Comparison of ENCODE assay signal across 9 mouse cellular contexts in the genomic region with DNA sequence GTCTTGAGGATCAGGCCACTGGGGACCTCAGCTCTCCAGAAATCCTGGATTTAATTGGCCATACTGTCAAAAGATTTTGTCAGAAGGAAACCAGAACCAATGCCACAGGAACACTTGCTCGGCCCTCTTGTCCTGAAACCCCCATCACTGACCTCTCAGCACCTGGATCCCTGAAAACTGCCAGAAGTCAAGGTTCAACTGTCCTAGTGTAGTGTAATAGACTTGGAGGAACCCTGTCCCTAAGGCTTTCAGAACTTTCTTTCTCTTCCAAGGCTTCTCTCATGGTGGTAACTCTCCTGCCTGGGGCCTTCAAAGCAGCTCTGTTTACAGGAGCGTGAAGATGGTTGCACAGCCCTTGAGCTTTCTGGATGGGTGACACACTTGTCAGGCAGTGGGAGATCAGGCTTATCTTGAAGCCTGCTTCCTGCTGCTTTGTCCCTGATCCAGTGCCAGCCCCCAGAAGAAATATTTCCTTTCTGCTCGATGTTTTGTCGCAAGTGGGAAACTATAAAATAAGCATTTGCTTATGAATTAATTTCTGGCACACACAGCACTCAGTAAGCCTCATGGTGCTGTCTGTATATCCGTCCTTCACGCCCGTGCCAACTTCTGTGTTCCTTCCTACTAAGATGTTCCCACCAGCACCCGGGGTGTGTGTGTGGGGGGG.
A peak's percentile ranks its signal among the peaks of the same experiment; 100 is the strongest.
DNase-seq lines count a peak whose midpoint lies in the region; ATAC-seq and TF ChIP-seq lines count a peak whose summit lies in the region.
"Had no signal": no experiment of that assay in that cellular context is flagged by ENCODE, and none has a peak within 500 bp of the region (broad histone marks: within the 10 kb centered on the region; RNA-seq: fewer than 3 reads in every experiment).

No protein-coding gene starts in this region.

- no peaks in the 10 kb centered on the region for H3K27me3 ChIP-seq in kidney, postnatal 0 days (ENCODE audit: insufficient read depth, low read length)
- H3K27me3 ChIP-seq: limb, embryonic 13.5 days had no signal

- ATAC-seq in frontal cortex, adult (ENCODE audit: low TSS enrichment), result peak; percentile 50
- ATAC-seq in kidney, postnatal 0 days (replicated peaks; ENCODE audit: low FRiP score, low read depth), result no peak
- no peak for ATAC-seq in megakaryocyte-erythroid progenitor cell, adult 5-6 weeks (replicated peaks; ENCODE audit: low FRiP score, low TSS enrichment, poor library complexity, severe bottlenecking)

- no peak overlapping the region for H3K9ac ChIP-seq in kidney, postnatal 0 days (ENCODE audit: low read depth, low read length)
- H3K9ac ChIP-seq: limb, embryonic 13.5 days had no signal

- DNase-seq in frontal cortex, postnatal 25 days (ENCODE audit: low spot score in 2 of 2), result no peak
- DNase-seq in right cerebral cortex, postnatal 25 days, result peak; percentile 28
- DNase-seq in right cerebral cortex, postnatal 10 days (ENCODE audit: low spot score in 2 of 2), result no peak
- DNase-seq in kidney, postnatal 0 days (ENCODE audit: low spot score), result peak; percentile 57
- no peak for DNase-seq in gastrocnemius, postnatal 25 days
- DNase-seq in cerebellum, adult 9-10 months, result no peak

- no peak for TF ChIP-seq CTCF in kidney, postnatal 0 days (IDR thresholded peaks at IDR 0.05; ENCODE audit: low read depth)

- H3K4me2 ChIP-seq in kidney, postnatal 0 days (ENCODE audit: low read length), result no peak overlapping the region
- H3K4me2 ChIP-seq: limb, embryonic 13.5 days had no signal

- peak overlapping the region; percentile 47 for H3K27ac ChIP-seq in kidney, postnatal 0 days
- H3K27ac ChIP-seq: limb, embryonic 13.5 days had no signal

- H3K4me1 ChIP-seq in kidney, postnatal 0 days (replicated peaks; ENCODE audit: insufficient read depth, low read length), result peaks cover 28% of the 10 kb centered on the region; the same call in 1 of the 2 replicates

- H3K36me3 ChIP-seq in kidney, postnatal 0 days (ENCODE audit: insufficient read depth, low read length), result no peaks in the 10 kb centered on the region

- 33% methylated on average over 8 of the region's 8 CpGs for WGBS in kidney, postnatal 0 days

- no peaks in the 10 kb centered on the region for H3K9me3 ChIP-seq in kidney, postnatal 0 days (replicated peaks; ENCODE audit: low read length)
- H3K9me3 ChIP-seq: limb, embryonic 13.5 days had no signal

- H3K4me3 ChIP-seq in kidney, postnatal 0 days (replicated peaks; ENCODE audit: low read depth, low read length), result no peak overlapping the region
- H3K4me3 ChIP-seq: limb, embryonic 13.5 days had no signal

Comparison
In these comparisons a context has a peak if more than half of its experiments do, and no peak if none do; other contexts are left out.
1. DNase-seq: peak in right cerebral cortex, postnatal 25 days (single experiment) and kidney, postnatal 0 days (single experiment); none in frontal cortex, postnatal 25 days (0 of 2), right cerebral cortex, postnatal 10 days (0 of 2), gastrocnemius, postnatal 25 days (single experiment) and cerebellum, adult 9-10 months (single experiment).